Mouse (Mus musculus) urinary bladder, postnatal 0 days (tissue): Measurements from ENCODE around the gene Olfr430. TPM values are rescaled to one million over a fixed set of nuclear protein-coding genes. Genes with fewer than 3 reads are reported as not detected.

Source experiments
- polyA plus RNA-seq: library from polyadenylated mRNA; unstranded; fragments of >200 nt; fragmentation: Nextera tagmentation; extraction: Ambion mirVana; gene quantifications from 2 replicates; pipeline ENCODE4 v1.2.1, GENCODE M21; 2015

Gene Olfr430
- polyA plus RNA-seq = not detected in 2 replicates

DNA sequence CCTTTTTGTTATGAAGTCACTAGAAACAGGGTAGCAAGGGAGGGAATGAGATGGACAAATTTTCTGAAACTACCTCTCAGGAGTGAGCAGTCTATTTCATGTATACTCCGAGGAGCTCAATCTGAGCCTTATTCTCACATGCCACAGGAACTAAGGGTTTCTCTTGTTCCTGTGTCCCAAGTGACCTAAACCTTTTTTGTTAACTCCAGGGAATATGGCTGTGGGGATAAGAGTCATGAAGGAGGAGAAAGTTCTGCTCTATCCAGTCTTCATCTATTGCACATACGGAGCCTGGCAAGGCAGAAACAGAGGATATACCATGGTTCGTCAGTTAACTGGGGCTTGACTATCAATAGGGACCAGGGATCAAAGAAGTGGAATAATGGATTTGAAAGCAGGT lies at the start of gene Olfr430:
TSS of gene Olfr430 (plus strand) at position 301 of the 400 bp plus-strand sequence.

DNA sequence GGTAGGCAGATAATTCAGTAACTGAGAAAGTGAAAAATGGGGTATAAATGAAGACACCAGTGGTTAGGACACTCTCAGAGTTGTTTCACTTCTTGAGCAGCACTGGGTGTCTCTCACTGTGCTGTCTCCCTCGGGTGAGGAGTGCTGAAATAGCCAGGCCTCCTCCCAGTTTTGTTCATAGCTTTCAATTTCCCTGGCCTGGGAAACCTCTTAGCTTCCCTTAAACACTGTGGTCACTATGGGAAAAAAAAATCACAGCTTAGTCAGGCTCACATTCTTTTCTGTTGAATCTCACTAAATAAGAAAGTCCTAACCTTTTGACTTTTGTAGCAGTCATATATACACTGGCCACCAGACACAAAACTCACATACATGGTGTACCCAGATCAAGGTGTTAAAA lies 34.7 kb upstream of the Olfr430 start, which contains the start of gene Ifi205:
TSS of gene Ifi205 (minus strand) at position 113 of the 400 bp plus-strand sequence.

DNA sequence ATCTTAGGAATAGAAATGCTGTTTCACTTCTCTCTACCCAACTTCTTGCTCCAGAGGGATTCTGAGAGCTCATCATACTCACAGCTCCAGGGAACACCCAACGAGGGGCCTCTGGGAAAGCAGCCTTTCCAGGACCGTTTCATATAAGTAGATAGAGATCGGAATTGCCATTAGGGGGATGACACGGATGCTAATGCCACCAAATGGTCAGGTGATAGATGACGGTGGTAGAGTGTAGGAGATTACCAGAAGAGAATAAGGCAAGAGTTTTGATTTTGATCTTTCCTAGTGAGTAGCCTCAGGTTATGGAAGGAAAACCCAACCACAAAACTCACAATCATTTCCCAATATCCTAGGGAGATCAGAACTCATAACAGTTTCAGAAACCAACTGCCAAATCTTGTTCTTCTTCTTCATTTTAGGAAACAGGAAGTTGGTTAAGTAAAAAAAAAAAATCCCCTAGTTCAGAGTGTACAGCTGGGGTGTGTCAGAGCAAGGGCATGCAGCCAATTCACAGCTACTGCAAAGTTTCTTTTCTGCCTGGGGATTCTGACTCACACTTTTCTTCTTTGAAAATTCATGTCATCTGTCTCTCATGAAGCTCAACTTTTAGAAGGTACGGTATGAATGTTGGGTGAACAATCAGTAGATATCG lies 25.8 kb upstream of the Olfr430 start, which contains the start of gene Olfr433:
TSS of gene Olfr433 (plus strand) at position 183 of the 655 bp plus-strand sequence.

DNA sequence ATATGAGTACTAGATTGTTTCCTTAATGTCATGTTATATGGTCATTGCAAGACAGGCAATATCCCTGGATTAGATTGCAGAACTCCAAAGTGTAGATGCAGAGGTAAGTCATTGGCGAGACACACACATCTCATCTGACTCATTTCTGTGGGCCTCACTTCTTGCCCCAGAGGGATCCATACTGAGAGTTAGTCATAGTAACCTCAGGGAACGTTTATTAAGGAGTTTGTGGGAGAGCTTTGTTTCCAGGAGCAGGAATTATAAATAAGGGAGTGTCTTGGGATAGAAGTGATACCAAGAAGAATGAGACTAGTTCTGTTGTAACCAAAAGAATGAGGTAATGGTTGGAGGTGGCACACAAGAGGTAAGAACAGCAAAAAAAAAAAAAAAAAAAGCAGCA lies 17.5 kb upstream of the Olfr430 start, which contains the start of gene Olfr432:
TSS of gene Olfr432 (plus strand) at position 313 of the 400 bp plus-strand sequence.

DNA sequence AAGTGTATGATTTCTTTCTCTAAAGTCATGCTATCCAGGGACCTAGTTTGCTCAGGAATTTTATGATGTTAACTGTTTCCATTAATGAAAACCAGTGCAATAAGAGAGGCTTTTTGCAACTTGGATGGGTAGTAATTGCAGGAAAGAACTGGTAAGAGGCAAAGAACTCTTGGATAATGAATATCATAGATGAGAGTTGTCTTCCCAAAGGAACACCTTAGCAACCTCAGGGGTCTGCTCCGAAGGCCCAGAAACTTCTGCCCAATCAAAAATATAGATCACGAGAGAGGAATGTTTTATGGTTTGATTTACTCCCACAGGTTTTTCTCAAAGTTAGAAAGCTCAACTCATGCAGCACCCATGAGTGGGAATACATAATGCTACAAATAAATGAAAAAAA lies 17.6 kb downstream of the Olfr430 start, which contains the start of gene Olfr429:
TSS of gene Olfr429 (plus strand) at position 301 of the 400 bp plus-strand sequence.

DNA sequence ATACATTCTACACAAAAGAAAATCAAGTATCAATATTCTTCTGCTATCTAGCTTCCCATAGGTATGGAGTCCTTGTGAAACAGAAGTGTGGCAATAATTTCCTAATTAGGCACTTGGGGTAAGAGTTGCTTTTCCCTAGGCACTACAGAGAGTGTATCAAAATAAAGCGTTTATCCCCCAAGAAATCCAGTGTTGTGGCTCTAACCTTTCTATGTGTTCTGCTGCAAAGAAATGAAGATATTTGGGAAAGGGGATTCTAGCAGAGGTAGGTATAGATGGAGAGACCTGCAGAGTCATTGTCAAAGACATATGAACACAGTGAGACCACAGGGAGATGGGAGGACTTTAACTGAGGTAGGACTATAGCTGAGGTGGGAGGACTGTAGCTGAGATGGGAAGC lies 30.2 kb downstream of the Olfr430 start, which contains the start of gene Olfr427:
TSS of gene Olfr427 (plus strand) at position 301 of the 400 bp plus-strand sequence.

DNA sequence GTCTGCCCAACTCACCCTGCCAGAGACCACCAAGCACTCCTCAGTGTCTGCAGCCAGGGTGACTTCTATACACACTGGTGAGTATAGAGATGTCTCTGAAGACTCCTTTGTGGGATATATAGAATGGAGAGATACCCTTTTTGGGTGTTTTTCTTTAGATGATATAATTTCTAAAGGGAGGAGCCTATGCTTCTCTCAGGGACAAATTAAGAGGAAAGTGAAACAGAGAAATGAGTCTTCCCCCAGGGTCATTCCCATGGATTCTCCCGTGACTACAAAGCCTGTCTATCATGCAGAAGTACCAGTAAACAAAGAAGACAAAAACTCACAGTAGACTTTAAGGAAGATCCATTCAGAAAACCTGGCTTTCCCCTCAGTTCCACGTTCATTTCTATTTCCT lies 54.7 kb downstream of the Olfr430 start, which contains the start of gene Olfr231:
TSS of gene Olfr231 (minus strand) at position 101 of the 400 bp plus-strand sequence.

Other genes with a start within 250 kb of the Olfr430 start
- gene Ifi211, start 153.6 kb upstream of the Olfr430 start, polyA plus RNA-seq = 3.7 and 4.0 TPM in 2 replicates
- gene Mndal, start 124.1 kb upstream of the Olfr430 start, polyA plus RNA-seq = 2.7 and 4.1 TPM in 2 replicates
- gene Ifi203, start 123.9 kb upstream of the Olfr430 start, polyA plus RNA-seq = 2.6 and 2.8 TPM in 2 replicates
- 0.12 TPM in 1 of 2 replicates, not detected in the other for gene Ifi202b, start 83.9 kb upstream of the Olfr430 start, polyA plus RNA-seq
- 1.5 and 2.1 TPM in 2 replicates for gene Ifi205, start 34.8 kb upstream of the Olfr430 start, polyA plus RNA-seq
- not detected in 2 replicates for gene Olfr433, start 25.9 kb upstream of the Olfr430 start, polyA plus RNA-seq
- gene Olfr432, start 17.4 kb upstream of the Olfr430 start, polyA plus RNA-seq = not detected in 2 replicates
- not detected in 2 replicates for gene Olfr429, start 17.7 kb downstream of the Olfr430 start, polyA plus RNA-seq
- not detected in 2 replicates for gene Olfr427, start 30.3 kb downstream of the Olfr430 start, polyA plus RNA-seq
- not detected in 2 replicates for gene Olfr231, start 54.6 kb downstream of the Olfr430 start, polyA plus RNA-seq
- gene Olfr424, start 64.9 kb downstream of the Olfr430 start, polyA plus RNA-seq = not detected in 2 replicates
- not detected in 2 replicates for gene Olfr420, start 89.0 kb downstream of the Olfr430 start, polyA plus RNA-seq
- 0.06 and 0.10 TPM in 2 replicates for gene Spta1, start 106.2 kb downstream of the Olfr430 start, polyA plus RNA-seq
- not detected in 2 replicates for gene Olfr419, start 185.5 kb downstream of the Olfr430 start, polyA plus RNA-seq